In genomic region chr12:9295211-9295610, GRCm38 (mm10) we compare ENCODE assay signal across 24 mouse cellular contexts.
"Had no signal": no experiment of that assay in that cellular context is flagged by ENCODE, and none has a peak within 500 bp of the region (broad histone marks: within the 10 kb centered on the region; RNA-seq: fewer than 3 reads in every experiment).

No protein-coding gene starts in this region.

- H3K9ac ChIP-seq: heart, embryonic 12.5 days; hindbrain, embryonic 13.5 days; hindbrain, embryonic 15.5 days; kidney, embryonic 15.5 days; limb, embryonic 12.5 days had no signal

- H3K4me1 ChIP-seq: heart, embryonic 10.5 days; heart, embryonic 12.5 days; hindbrain, embryonic 13.5 days; hindbrain, embryonic 15.5 days; kidney, embryonic 15.5 days; limb, embryonic 12.5 days had no signal

- H3K4me2 ChIP-seq: heart, embryonic 12.5 days; hindbrain, embryonic 13.5 days; hindbrain, embryonic 15.5 days; kidney, embryonic 15.5 days; limb, embryonic 12.5 days had no signal

- ATAC-seq: forebrain, embryonic 16.5 days; hindbrain, postnatal 0 days; intestine, embryonic 16.5 days had no signal

- H3K36me3 ChIP-seq: heart, embryonic 10.5 days; heart, embryonic 12.5 days; hindbrain, embryonic 13.5 days; hindbrain, embryonic 15.5 days; kidney, embryonic 15.5 days; limb, embryonic 10.5 days; limb, embryonic 12.5 days had no signal

- H3K9me3 ChIP-seq: heart, embryonic 10.5 days; heart, embryonic 12.5 days; hindbrain, embryonic 13.5 days; hindbrain, embryonic 15.5 days; kidney, embryonic 15.5 days; limb, embryonic 10.5 days; limb, embryonic 12.5 days had no signal

- H3K27me3 ChIP-seq: heart, embryonic 12.5 days; hindbrain, embryonic 13.5 days; hindbrain, embryonic 15.5 days; kidney, embryonic 15.5 days; limb, embryonic 12.5 days had no signal

- H3K27ac ChIP-seq: gastrocnemius, adult 2 months; heart, adult 2 months; heart, embryonic 10.5 days; hindbrain, embryonic 13.5 days; hindbrain, embryonic 15.5 days; hindbrain, postnatal 0 days; kidney, embryonic 15.5 days; kidney, postnatal 0 days; left cerebral cortex, adult 2 months; limb, embryonic 10.5 days; limb, embryonic 12.5 days had no signal

- H3K4me3 ChIP-seq: gastrocnemius, adult 2 months; heart, adult 2 months; heart, embryonic 10.5 days; heart, embryonic 12.5 days; hindbrain, embryonic 13.5 days; hindbrain, embryonic 15.5 days; kidney, embryonic 15.5 days; left cerebral cortex, adult 2 months; limb, embryonic 10.5 days; limb, embryonic 12.5 days had no signal

- DNase-seq: gastrocnemius, adult 2 months; gastrocnemius, postnatal 10 days; gastrocnemius, postnatal 25 days; heart, postnatal 10 days; heart, postnatal 4 days; kidney, adult 11 months; kidney, adult 2 months; kidney, adult 9 months; kidney, postnatal 14 days; kidney, postnatal 36 days; liver had no signal
